Mouse (Mus musculus) CD8-positive naive resting alpha-beta T cell, adult 2 months (primary cell): Measurements from ENCODE around the gene Surf2.

Experiments
- DNase-seq, 2 experiments: peaks; one replicate each; pipeline ENCODE4 v3.0.0; 2022; ENCODE audit warnings: low read depth in 2 of 2, low spot score in 2 of 2

Gene Surf2

DNA sequence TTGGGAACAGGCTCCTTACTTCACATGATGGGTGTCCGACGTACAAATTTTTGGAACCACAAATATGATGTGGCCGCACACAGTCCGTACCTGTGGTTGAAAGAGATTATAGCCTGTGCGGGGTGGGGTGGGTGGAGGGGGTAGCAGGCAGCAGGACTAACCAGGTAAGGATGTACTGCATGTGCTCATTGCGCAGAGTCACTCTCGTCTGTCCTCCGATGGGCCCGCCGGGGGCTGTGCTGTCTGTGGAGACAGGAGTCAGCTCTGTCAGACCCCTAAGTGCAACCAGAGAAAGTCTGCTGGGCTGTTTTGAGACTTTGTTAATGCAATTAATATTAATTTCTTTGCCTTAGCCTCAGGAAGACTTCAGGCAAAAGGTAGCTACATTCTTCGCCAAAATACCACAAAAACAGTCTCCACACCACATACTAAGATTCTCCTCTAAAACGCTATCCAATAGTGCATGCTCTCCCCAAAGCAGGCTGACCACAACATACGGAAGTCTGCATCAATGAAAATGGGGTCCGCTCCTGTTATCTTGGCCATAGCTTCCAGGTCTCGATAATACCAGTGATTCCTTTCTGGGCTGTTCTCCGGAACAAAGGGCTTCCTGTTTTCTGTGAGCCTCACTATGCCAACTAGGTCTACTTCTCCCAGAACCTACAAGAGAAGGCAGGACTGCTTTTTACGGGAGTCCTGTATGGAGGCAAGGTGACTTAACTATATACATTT is 2.6 kb upstream of the Surf2 start:
- no peak for DNase-seq

DNA sequence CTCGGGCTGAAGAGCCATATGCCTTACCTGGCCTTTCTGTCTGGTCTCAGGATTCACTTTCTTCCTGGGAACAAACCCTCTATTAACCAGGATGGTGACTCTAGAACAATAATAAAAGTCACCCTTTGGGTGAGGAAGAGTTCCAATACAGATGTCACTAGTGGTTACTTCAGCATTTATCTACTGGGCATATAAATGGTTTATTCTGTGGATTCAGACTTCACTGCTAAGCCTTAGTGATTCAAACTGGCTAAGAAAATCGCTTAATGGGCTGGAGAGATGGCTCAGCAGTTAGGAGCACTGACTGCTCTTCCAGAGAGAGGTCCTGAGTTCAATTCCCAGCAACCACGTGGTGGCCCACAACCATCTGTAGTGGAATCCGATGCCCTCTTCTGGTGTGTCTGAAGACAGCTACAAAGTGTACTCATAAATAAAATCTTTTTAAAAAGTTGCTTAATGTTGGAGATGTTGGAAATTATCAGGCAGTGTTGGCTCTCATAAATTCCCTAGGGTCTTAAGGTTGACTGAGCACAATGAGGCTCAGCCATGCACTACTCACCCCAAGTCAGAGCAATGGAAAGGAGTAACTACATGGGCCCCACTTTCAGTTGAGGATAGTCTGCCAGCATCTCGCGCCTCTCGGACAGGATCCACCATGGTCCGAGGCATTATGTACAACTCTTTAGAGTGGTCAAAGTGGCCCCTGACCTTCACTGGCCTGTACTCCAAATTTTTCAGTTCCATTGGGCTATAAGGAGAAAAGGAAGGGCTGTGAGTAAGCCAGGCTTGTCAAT is 1.8 kb upstream of the Surf2 start:
- no peak for DNase-seq

DNA sequence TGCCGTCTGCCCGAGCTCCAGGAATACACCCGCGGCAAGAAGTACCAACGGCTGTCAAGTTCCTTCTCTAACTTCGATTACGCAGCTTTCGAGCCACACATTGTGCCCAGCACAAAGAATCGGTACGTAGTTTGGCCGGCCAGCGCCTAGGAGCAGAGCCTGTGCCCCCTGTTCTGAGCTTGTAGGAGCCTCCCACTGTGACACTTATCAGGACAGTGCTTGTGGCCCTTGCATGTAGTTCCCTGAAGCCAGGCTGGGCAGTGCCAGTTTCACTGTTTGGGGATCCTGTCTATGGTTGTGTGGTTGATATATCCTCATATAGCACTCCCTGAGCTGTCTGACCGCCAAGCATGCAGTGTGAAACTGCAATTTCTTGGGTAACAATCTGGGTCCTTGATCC is 571 bp downstream of the Surf2 start:
- no peak for DNase-seq

DNA sequence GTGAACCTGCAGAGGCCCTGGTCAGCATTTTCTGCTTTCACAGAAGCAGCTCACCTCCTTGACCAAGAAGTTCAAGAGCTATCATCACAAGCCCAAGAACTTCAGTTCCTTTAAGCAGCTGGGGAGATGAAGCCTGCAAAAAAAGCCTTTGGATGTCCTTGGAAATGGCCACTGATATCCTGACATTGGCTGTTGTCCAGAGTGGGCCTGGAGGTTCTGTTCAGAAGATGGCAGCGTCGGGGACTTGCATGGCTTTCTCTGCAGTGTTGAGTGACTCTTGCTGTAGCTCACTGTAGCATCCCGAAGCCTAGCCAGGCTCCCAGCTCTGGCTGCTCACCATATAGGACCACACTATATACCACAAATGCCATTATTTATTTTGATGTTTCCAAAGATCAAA is 3.5 kb downstream of the Surf2 start:
- no peak for DNase-seq

DNA sequence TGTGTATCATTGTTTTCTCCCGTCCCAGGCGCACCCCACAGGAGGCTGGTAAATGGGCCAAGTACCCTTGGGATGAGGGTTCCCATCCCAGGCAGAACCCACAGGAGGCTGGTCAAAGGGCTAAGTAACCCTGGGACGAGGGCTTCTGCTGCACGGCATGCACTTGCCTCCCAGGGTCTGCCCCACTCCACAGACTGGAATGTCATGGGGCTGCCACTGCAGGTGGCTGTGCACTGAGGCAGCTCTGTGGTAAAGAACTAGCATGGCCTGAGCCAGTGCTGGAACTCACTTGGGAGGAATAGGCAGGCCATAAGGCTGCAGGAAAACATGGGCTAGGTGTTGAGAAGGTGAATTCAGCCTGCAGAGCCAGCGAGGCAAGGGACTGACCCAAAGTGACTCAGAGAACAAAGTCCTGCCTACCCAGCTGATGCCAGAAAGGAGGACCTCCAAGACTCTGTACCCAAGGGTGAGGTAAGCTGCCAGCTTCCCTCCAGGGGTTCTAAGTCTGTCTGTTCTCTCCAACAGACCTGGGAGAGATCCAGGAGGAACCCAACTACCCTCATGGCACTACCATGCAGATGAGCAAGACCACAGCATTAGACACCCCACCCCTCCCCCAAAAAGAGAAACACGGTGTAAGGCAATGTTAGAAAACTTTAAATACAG is 4.2 kb downstream of the Surf2 start:
- no peak for DNase-seq

DNA sequence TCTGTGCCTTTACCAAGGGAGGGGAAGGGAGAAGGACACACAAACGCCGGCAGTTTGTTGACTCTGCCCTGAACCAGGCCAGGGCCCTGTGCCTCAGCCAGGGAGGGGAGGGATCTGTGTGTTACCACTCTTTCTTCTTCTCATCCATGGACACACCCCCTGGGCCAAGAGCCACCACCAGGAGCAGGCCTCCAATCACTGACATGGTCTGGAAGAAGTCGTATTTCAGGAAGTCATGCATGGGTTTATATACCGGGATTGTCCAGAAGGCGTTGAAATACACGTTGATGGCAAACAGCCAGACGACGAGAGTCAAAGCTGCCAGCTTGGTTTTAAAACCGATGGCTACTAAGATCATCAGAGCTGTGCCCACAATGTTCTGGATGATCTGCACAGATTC is 5.6 kb downstream of the Surf2 start:
- no peak for DNase-seq

DNA sequence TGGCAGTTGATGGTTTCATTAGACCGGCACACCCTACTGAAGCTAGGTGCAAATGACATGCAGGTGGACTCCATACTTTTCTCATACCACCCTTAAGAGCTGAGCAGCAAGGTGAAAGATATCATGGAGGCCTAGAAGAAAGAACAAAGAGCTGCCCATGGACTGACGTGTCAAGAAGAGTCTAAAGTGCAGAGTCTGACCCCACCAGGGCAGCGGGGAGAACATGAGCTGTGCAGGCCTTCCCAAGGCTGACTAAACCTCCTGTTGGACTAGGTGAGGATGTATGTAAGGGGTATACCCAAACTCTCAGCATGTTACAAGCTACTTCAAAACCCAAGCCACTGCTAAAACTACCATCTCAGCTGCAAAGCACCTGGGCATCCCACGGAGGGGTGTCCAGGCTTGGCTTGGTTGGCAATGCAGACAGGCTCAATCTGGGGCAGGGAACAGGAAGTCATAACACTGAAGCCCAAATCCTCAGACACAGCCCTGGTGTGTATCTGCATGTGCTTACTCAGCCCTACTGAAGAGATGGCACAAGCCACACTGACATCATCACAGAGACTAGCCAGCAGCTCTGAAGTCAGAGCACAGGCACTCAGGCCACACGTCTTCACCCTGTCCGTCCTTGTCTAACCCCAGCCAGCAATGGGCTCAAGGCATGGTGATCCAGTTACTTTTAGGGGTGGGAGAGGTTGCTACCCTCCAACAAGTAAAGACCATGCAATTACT is 11.7 kb downstream of the Surf2 start:
- no peak for DNase-seq

DNA sequence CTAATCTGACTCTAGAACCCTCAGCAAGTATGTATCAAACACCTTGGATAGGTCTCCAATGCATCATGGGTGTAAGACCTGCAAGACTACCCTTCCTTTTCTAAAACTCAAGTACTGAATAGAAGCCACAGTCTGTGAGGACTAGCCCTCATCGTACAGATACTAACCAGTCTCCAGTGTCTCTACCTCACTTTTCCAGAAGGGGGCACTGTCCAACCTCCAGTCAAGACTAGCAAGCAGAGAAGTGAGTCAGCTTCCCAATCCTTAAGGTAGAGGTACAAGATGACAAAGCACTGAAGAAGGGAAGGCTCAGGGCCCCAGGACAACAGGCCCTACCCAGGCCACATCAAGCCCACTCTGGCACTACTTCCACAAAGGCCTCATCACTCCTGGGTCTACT is 14.2 kb downstream of the Surf2 start:
- DNase-seq = peak; percentile 63 to 77

DNA sequence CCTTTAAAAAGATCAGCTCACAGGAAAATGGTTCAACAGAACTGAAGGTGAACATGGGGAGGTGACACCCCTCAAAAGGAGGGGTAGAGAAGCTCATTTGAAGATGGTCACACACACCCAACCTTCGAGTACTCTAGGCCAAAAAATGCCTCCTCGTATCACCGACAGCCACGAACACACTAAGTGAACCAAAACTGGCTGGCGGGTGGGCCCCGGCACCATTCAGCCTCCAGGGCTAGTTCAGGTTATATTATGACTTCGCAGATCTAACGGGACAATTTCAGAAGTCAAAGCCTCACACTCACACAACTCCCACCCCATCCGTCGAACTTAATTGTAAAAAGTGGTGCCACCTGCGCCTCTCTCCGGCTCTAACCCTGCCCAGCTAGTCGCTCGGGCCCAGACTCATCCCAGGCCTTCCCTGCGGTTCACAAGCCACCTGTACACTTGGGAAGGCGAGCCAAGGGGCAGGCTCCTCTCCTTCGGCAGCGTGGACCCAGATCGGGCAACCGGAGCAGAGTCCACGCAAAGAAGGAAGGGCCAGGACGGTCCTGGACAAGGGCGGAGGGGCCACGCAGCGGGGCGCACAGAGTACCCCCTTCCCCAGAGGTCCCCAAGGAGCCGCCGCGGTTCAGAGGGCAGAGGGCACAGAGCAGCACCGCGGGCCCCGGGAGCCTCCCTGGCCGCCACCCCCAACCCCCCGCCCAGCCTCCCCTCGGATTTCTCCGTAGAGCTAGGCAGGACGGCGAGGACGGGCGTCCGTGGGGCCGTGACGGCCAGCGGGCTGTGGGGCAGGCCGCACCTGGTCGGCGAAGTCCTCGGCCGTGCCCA is 16.5 kb downstream of the Surf2 start:
- DNase-seq = peak; percentile 19 to 24

DNA sequence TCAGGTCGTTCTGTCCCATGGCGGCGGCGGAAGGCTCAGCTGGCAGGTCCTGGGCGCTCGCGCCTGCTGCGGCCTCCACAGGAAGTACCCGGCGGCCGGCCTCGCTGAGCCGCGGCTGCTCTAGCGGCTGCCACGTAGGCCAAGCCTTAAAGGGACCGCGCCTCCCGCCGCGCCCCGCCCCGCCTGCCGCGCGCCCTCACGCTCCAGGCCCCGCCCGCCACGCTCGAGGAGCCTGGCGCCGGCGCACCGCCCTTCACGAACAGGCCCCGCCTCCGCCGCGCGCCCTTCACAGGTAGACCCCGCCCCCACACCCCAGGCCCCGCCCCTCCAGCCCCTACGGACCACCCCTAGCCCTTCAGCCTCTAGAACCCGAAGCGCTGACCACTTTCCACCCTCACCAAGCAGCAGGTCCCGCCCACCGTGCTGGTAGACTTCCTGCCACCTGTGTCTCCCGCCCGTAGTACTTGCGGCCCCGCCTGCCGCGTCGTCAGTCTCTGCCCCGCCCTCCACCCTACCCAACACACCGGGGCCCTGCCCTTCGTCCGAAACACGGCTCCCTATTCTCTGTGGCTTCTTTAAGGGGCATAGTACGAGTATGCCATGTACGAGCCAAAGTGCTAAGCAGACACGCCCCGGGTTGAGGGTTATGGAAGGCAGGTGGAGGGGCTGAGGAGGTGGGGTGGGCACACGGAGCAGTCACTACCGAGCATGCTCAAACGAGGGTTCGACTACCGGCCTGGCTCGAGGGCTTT is 17.3 kb downstream of the Surf2 start, which contains the start of the genes Surf4 and Stkld1:
Gene Surf4, minus strand, starts transcription at position 625 of the 752 bp plus-strand sequence.
Gene Stkld1, plus strand, starts transcription at position 744 of the 752 bp plus-strand sequence.
- DNase-seq = peak; percentile 86 to 88

DNA sequence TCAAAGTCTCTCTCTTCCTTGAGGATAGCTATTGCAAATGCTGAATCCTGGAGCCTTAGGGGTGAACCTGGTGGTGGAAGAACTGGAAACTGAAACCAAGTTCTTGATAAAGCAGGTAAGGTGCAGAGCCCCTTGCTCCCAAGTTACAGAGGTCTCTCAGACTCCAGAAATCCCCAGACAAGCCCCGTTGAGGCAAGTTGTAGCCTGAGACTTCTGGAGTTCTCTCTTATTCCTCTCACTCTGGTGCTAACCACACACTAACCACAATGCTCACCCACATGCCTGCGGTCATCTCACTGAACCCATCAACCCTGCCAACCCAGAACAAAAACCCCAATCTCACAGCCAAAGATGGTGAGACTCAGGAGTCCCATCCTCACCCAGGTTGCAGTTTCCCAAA is 19.1 kb downstream of the Surf2 start:
- peak in 1 of 2 experiments; percentile 23 for DNase-seq

DNA sequence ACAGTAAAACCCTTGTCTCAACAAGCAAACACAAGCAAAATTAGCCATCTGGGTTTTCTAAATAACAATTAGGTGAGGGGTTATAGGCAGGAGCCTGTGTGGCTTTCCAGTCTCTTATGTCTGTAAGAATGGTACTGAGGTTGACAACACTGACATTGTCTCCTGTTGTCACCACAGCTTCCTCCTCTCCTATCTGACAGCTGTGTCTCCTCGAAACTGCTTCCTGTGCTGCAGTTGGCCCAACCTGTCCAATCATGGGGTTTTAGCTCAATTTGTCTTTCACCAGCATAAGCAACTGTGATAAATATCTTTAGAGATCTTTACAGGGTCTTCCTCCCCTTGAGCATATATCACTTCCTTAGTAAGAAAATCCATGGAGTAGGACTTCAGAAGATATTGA is 20.3 kb downstream of the Surf2 start:
- no peak for DNase-seq

DNA sequence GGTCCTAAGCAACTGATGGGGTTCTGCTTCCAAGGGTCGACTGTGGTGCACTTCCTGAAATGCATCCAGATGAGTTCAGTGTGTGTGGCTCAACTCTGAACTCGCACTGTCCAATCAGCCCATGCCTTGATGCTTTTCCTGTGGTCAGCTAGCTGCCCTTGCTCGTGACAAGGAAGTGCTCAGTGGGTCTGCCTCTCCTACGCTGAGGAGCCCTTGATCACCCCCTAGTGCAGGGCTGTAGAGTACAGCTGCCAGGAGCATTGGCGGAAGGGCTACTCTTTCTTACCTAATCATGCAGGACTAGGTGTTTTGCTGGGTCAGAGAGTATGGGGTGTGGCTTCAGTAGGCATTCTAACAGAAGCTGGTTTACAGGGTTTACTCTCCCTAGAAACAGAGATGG is 25.4 kb downstream of the Surf2 start:
- DNase-seq = no peak

DNA sequence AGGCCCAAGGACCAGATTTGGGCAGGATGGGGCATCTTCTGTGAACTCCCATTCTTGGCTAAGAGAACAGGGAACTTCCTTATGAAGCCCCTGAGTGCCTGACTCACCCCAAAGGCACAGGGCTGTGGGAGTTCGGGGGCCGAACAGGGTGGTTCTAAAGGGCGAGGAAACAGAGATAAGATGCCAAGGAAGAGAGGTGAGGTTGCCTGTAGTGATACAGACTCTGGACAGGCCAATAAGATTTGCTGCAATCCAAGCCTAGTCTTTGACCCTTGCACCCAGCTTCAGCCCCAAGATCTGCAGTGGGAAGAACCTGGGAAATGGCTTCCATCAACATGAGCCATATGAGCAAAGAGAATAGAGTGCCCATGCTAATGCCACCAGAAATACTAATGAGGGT is 27.1 kb downstream of the Surf2 start:
- DNase-seq = no peak

DNA sequence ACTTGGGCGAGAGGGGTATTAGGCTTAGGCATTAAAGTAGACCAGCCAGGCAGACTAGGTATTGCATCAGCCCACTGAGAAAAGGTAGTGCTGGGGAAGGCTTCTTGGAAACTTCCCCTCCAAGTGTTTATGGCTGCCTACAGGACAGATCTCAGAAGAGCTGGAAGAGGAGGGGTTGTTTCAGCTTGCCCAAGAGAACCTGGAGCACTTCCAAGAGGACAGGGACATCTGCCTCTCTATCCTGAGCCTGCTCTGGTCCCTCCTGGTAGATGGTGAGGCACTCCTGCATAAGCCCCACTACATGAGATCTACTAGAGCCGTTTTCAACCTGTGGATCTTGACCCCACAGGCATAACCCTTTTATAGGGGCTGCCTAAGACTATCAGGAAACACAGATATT is 34.2 kb downstream of the Surf2 start:
- DNase-seq = no peak

DNA sequence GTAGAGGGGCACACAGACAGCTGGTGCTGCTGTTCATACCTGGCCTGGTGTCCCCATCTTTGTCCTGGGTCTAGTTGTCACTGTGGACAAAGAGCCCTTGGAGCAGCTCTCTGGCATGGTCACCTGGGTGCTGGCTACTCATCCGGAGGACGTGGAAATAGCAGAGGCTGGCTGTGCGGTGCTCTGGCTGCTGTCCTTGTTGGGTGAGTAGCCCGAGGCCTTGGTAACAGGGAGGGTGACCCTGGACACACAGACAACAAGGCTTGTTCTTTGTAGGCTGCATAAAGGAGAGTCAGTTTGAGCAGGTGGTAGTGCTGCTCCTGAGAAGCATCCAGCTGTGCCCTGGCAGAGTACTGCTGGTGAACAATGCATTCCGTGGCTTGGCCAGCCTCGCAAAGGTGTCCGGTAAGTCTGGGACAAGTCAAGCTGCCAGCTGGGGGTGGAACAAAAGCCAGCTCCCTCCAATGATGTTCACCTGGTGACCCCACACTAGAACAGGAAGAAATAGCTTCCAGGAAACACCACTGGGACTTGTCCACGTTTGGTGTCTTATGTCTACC is 35.3 kb downstream of the Surf2 start:
- no peak for DNase-seq

DNA sequence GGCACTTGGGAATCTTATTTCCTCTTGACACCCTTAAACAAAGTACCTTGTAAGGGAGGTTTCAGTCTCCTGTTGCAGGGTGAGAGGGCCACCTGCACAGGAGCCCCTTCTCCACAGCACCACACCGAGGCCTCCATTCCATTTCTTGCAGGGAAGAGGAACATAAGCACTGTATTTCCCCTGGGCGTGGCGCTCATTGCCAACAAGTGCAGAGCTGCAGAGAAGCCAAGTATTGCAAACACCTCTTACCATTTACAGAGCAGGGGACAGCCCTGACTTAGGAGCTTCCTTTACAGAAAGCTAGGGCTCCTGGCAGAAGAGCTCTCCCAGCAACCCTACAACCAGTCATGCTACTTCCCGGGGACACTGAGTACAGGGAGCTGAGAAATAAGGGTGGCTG is 36.0 kb downstream of the Surf2 start:
- no peak for DNase-seq

DNA sequence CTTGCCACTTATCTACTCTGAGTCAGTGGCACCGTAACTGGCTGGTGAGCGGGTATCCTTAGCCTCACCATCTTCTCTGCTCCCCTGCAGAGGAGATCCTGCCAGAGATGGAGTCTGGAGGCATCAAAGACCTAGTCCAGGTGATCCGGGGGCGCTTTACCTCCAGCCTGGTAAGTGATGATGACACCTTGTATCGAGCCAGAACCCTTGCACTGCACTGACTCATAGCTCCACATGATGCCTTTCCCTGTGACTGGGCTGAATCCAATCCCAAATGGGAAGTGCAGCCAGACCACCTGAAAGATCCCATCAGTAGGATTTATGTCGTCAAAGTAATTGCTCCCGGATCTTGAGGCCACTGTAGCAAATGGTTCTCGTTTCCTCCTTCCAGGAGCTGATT is 36.7 kb downstream of the Surf2 start:
- no peak for DNase-seq

DNA sequence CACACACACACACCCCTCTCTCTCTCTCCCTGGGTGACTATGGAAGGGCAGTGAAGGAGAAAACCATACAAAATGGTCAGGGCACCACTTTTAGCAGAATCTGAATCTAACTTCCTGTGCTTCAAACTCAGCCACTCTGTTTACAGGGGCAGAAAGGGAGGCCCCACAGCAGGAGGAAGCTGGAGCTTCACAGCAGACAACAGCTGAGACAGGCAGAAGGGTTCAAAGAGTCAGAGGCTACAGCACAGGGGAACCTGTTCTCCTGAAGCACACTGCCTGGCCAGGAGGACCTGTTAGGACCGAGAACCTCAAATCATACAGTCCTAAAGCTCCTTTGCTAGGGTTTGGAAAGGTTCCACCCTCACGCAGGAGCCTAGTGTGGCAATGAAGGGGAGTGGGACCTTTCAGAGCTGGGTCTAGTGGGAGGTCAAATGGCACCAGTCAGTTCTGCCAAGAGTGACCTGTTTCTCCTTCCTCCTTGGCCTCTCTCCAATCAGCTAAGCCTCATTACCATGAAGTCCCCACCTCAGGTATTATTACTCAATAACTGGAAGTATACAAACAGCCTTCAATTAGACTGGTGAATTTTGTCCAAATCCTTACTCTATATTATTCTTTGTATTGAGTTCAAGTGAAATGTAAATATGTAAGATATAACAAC is 38.7 kb downstream of the Surf2 start:
- no peak for DNase-seq
